Mouse (Mus musculus) layer of hippocampus, postnatal 14 days (tissue): Measurements from ENCODE around the gene Tcn2. TPM values are rescaled to one million over a fixed set of nuclear protein-coding genes. Genes with fewer than 3 reads are reported as not detected.
A peak's percentile ranks its signal among the peaks of the same experiment; 100 is the strongest.
"Not testable (repeated sequence)": the region's sequence is repeated elsewhere in the genome, so short reads cannot be mapped to it uniquely, and the experiment has no call there.

Experiments
- DNase-seq, 2 experiments: peaks; one replicate each; pipeline ENCODE4 v3.0.0; 2021 to 2022; ENCODE audit warnings: low spot score in 2 of 2, mixed read lengths in 1 of 2
- total RNA-seq, 2 experiments: library from RNA; stranded (reverse); gene quantifications; 2 replicates each; pipeline ENCODE4 v1.2.3; 2021

The Tcn2 gene
- total RNA-seq, 2 experiments from 2014 or later: 17.6 to 20.3 TPM

DNA sequence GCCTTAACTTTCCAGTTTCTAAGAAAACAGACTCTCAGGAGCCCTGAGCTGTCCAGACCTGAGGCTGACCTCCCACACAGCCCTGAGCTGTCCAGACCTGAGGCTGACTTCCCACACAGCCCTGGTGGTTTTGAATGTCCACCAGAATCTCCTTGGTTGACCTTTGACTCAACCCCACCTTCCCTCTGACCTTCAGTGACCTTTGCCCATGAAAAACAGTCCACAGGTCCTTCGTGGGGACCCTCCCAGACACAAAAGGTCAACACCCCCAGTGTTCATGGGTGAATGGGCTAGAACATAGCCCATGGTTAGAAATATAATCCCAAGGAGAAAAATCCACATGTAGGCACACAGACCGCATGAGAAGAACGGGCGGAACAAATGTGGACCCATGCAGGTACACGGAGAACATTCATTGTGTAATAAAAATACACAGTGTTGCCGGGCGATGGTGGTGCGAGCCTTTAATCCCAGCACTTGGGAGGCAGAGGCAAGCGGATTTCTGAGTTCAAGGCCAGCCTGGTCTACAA, 1.9 kb upstream of the Tcn2 start:
- DNase-seq: no peak

DNA sequence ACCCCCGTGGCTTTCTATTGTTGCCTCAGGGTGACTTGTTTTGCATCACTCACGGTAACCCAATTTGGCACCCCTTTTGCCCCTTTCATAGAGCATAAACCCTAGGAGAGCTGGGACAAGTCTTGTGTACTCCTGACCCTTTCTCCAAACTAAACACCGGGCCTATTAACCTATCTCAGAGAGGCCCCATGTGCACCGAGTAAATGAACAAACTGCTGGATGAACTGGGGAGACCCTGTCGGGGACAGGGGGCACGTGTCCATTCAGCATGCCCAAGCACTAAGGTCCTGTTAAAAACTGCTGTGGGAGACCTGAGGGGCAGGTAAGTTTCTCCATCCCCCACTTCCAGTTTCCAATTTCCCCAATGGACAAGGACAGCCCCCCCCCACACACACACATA, 1.0 kb downstream of the Tcn2 start:
- DNase-seq: no peak

DNA sequence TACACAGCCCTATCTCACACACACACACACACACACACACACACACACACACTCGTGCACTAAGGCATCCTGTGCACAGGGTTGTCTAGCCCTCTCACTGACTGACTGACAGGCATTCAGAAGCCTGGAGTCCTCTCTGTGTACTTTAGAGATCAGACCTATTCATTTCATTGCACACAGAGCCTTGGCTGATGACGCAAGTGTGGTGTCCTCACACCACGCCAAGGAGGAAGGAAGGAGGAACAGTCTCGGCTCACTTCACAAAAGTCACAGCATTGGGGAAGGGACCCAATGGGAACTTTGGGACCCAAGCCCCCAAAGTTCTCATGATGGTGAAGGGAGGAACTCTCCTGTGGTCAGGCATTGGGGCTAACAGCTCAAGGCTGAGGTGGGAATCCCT, 1.9 kb downstream of the Tcn2 start:
- DNase-seq: no peak

DNA sequence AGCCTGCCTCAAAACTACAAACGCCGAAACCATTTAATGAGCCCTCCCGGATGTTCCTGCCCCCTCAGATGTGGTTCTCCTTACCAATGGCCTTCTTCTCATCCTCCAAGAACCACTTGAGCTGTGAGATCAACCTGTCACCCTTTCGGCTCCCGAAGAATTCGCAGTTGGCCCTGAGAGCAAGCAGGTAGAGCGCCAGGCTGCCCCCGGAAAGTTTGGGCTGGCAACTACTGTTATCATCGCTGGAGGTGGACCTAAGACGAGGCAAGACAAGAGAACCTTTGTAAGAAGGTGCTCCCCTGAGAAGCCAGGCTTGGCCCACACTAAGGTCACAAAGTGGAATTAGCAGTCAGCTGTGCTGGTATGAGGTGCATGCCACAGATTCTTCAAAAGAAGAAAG, 6.0 kb downstream of the Tcn2 start:
- DNase-seq: no peak

DNA sequence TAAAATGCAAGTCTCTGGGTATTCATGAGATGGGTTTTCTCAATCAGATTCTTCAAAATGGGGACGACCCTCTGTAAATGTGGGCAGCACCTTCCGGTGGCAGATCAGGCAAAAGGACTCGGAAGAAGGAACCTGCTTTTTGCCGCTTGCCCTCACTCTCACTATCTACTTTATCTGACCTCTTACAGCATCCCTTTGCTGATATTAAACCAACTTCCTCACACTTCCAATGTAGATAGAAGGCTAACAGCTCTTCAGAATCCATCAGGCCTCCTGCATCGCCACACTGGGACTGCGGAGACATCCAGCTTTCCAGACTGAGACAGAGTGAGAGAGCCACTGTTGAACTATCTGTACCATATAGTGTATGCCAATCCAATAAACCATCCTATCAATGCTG, 9.2 kb downstream of the Tcn2 start:
- no peak for DNase-seq

DNA sequence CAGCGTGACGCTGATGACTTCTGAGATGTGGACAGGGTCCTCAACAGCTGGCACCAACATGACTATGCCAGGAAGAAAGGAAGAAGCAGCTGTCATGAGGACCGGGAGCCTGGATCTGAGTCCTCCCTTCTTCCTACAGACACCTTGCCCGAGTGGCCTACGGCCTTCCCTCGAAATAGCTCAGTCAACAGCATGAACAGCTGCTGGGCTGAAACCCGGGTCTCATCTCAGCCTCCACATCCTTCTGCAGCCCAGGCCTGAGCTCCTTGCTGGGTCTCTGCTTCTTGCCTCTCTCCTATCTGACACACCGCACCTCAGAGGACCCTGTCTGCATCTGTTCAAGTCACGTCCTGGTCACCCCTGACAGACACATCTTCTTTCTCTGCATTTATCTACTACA, 9.8 kb downstream of the Tcn2 start:
- no peak for DNase-seq

DNA sequence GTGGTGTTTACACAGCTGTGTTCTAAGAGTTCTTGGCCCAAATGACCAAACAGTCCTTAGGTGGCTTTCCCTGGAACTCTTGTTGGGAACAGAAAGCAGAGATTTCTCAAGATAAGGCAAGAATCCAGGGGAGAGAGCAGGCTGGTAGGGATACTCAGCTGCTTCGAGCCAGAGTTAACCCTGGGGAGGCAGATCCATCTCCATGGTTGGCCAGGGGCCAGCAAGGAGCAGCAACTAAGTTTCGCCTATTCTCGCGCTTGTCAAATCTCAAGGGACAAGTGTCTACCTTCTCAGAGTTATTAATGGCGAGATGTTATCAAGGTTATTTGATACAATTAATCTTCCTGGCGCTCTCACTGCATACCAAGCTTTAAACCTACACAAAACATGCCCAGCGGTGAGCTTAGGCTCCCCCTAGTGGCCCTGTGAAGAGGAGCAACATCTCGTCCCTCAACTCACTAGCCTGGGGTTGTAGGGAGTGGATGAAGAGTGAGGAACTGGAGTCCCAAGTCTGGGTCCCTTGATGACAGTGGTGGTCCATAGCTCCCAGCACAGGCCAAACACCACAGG, 10.6 kb downstream of the Tcn2 start:
- DNase-seq: peak; percentile 54 to 61

DNA sequence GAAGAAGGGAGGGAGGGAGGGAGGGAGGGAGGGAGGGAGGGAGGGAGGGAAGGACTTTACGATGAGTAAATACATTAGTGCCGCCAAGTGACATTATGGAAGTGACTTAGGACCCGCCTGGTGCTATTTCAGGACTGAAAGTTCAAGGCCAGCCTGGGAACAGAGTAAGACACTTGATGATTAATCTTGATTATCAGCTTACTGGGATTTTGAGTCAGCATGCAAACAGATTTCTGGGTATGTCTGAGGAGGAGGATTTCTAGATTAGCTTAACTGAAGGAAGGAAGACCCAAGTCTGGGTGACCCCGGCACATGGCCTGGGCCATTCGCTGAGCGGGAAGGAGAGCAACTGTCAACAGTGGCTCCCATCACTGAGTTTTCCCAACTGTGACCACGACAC, 11.5 kb downstream of the Tcn2 start:
- DNase-seq: no peak

DNA sequence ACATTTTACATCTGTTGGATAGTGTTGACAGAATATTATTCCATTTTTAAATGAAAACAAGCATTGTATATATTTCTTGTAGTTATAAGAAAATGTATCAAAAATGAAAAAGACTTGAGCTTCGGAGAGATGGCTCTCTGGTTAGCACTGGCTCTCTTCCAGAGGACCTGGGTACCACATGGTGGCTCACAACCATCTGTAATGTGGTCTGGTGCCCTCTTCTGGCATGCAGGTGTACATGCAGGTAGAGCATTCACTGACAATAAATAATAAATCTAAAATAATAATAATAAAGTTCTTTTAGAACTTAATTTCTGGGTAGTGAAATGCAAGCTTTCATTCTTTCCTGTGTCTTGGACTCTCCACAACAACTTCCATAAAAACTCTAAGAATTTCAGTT, 13.2 kb downstream of the Tcn2 start:
- no peak for DNase-seq

DNA sequence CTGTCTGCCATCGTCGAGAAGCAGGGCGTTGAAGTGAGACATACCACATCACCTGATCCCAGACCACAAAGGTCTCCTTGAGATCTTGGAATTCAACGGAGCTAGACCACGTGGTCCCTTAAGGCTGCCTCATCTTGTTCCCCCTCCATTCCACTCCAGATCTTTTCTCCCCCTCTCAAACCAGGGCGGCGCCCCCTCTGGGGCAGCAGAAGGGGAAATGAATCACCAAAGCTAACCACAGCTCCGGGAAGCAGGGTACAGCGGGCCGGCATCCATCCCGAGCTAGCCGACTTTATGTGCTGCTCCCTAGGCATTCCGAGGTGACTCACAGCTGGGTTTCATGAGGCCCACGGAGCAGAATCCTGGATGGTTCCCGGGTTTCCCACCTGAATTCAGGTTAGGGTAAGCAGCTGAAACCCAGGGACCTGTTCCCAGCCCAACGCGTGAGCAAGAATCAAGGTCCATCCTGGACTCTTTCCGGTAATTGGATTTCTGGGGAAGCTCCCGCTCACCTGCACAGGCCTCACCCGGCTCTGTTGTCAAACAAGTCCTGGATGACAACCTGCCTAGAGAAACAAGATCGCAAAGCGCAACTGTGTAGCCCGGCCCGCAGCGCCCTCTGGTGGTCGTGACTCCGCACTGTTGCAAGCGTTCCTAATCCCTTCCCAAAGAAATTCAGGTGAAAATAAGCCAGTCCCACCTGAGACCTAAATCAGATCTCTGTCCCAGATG, 17.7 kb downstream of the Tcn2 start, which contains the start of gene Slc35e4:
Slc35e4 (minus strand) TSS at position 556 of the 732 bp plus-strand sequence.
- peak; percentile 82 for DNase-seq

DNA sequence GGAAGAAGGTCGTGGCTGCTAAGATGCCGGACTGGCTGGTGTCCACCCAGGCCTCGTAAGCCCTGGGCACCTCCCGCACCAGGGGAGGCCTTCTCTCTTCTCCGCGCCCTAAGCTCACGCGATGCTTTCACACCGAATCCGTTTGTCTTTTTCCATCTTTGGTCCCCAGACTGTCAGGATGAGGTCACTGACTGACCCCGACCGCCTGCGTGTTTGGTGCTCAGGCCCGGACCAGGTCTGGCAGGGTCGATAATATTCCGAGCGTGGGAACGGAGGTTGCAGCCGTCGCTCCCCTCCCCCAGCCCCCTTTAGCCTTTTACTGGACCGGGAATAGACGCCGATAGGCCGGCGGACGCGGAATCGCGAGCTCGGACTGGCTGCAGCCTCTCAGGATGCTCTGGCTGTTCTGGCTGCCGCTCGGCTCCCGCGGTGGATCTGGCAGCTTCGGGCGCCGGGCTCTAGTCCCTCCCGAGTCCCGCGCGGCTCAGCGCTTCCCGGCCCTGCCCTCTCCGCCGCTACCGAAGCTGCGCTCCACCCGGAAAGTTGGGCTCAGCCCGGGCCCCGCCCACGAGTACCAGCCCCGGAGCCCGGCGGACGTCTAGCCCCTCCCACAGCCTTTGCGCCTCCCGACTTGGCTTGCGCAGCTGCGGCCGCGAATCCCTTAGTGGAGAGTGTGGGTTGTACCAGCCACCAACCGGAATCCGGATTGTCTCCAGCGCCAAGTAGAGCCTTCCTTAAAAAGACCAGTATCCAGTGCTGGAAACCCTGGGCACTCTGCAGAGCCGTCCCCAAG, 18.4 kb downstream of the Tcn2 start:
- peak; percentile 90 to 94 for DNase-seq

DNA sequence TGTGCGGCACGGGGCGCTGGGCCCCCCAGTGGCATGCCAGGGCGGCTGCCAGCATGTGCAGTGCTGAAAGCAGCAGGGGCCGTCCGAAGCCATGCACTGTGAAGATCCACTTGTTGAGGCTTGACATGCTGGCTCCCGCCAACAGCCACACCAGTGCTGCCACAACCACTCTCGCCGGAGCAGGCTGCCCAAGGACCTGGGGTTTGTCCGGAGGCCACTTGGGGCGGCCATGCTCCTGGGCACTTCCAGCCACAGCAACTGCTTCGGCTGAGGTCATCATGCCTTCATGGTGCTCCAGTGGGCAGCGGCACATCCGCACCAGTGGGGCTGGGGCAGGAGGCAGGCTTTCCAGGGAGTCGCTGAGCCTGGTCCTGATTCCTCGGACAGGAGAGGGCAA, 19.1 kb downstream of the Tcn2 start:
- DNase-seq: peak; percentile 34 to 41

DNA sequence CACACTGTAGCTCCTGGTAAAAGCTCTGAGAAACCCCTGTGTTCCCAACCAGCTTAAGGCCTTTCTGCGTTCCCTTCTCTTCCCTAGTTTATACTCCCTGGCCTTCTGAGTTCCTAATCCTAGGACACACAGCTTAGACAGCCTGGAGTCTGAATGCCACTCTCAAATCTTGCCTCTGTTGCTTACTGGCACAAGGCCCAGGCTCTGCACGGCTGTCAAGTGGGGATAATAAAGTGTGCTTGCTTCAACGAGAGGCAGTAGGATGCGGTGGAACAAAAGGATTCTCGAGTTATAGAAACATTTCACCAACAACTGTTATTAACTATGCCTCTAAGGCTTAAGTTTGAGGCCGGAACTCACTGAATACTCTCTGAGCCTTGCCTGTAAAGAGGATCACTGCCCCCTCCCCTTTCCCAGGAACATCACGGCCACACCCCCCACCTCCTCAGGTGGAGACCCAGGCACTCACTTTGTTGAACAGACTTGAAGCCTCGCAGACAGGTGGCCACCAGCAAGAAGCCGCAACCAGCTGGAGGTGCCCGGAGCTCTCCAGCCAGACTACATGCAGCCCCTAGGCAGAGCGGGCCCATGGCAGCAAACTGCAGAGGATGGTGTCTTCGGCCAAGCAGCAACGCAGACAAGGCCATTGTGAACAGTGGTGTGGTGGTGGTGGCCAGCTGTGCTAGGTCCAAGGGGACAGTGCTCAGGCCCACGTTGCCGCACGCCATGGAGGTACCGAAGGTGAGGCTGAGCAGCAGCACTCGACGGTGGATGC, 19.7 kb downstream of the Tcn2 start:
- DNase-seq: peak in 1 of 2 experiments; percentile 60

DNA sequence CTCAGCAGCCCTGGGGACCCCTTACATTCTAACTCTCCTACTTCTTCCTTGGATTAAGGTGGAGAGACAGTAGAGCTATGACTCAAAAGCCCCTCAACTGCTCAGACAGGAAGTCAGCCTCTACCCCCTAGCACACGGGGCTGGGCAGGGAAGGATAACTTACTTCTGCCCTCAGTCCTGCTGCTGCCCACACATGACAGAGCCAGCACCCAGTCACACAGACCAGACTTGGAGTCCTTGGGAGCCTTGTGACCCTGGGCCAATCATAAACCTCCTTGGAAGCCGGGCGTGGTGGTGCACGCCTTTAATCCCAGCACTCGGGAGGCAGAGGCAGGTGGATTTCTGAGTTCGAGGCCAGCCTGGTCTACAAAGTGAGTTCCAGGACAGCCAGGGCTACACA, 20.5 kb downstream of the Tcn2 start:
- DNase-seq: not testable (repeated sequence)

DNA sequence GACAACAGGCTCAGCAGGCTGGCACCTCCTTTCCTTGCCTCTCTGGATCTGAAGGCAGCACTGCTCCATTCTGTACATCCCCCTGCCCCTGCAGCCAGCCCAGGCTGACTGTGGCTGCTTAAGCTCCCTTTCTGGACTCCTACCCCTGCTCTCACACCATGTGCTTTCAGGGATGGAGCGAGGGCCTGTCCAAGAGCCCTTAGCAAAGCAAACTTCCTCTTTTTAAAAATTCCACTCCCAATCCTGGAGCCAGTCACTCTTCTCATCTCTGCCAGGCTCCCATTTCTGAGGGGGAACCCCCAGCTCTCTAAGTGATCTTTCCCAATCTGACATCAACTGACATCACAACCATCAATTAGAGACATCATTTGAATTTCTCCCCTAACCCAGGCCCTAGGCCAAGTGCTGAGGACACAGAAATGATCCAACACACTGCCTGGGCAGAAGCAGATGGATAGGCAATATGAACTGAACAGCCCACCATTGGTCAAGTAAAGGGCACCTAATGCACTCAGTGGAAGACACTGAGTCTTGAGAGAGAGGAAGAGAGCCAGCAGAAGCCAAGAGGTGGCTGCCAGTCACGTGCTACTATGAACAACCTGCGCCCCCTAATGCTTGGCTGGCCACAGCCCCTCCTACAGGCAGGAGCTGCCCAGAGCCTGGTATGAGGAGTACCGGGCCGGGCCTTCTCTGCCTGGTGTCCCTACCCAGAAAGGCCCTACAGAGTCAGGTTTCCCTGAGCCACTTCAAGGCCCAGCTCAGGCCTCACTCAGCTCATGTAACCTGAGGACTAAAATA, 21.2 kb downstream of the Tcn2 start:
- DNase-seq: no peak

DNA sequence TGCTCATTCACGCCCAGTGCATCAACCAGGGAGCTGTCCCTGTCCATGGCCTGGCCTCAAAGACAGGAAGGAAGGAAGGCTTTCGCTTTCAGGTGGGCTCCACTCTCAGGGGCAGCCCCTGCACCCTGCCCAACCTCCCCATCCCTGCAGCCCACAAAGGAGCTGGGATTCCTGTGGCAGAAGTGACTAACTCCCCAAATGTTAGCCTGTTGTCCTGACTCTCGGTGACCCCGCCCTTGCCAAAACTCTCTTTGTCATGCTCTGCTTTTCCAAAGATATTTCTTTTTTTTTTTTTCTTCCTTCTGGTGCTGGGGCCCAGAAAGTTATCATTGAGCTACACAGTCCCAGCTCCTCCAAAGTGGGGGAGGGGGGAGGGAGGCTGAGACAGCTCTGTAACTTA, 22.7 kb downstream of the Tcn2 start:
- DNase-seq: no peak

DNA sequence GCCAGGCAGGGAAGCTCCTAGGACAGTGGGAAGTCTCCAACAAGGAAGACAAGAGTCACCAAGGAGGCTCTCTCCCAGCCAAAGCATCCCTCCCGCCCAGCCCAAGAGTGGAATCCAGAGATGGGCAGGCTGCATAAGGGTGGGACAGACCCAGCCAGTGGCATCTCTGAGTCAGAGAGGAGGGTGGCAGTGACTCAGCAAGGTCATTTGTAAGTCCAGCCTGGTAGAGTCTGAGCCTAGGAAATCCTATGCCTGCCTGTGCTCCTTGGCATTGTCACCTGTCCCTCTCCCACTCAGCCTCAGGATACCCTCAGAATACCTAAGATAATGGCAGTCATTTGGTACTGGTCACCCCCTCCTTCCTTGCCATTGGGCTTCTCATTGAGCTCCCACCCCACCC, 26.5 kb downstream of the Tcn2 start:
- DNase-seq: no peak

DNA sequence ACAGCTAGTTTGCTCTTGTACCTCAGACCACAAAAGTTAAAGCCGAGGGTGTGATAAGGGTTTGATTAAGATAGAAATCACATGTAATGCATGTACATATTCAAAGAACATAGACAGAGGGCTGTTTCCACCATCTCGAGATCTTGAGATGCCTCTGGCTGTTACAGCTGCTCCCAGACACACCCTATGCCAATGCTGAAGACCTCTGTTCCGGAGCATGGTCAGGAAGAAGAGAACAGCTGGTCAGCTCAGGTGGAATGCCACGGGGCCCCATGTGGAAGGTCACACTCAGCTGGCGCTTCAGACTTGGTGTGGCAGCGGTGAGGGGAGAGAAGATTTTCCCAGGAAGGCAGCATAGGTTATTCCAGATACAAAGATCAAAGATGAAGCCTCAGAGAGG, 27.3 kb downstream of the Tcn2 start:
- no peak for DNase-seq

DNA sequence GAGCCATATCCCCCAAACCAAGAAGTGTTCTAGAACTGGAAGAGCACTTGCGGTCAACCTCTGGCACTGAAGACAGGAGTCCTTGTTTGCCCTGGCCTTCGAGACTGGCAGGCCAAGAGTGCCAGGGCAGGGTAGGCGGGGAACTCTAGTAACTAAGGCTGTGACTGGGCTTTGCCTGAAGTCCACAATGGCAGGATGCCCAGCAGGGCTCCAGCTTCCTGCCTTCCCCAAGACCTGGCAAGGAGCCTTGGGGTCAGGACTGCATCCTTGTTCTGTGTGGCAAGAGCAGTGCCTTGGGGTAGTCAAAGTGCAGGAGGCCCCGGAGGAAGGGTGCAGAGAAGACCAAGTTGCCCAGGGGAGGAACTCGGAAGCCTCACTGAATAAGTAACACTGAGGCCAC, 28.9 kb downstream of the Tcn2 start:
- peak; percentile 53 to 80 for DNase-seq

DNA sequence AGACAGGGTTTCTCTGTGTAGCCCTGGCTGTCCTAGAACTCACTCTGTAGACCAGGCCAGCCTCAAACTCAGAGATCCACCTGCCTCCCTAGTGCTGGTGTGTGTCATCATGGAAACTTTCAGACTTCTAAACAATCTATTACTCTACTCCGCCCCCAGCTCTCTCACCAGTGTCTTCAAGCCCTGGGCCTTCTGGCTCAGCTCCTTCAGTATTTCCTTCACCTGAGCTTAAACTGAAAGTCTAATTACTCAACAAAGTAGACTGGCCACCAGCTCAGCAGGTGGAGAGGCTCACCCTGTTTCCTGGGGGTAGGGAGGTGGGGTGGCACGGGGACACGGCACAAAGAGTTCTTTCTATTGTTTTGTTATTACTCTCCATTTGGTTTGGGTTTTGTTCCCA, 29.4 kb downstream of the Tcn2 start:
- no peak for DNase-seq
